In the genomic region with DNA sequence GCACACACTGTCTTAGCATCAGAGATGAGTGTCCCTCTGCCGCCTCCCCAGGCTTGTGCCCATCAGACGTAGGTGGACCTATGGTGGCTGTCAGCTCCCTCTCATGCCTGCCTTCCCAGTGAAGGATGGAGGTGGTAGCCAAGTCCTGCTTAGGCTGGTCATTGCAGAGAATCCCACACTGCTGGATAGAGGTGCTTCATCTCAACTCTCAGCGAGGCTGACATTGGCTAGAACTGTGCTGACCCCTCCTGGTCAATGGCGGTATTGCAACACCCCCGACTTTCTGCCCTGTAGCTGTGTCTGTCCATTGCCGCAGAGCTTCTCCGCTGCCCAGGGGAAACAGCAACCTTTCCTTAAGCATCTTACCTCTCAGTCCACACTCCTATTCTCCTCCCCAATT, we compare ENCODE assay signal across 8 mouse cellular contexts. TPM values are rescaled to one million over a fixed set of nuclear protein-coding genes. Genes with fewer than 3 reads are reported as not detected.
DNase-seq lines count a peak whose midpoint lies in the region; ATAC-seq and TF ChIP-seq lines count a peak whose summit lies in the region.

No protein-coding gene starts in this region.

- no peak overlapping the region for H3K4me2 ChIP-seq in heart, embryonic 11.5 days
- H3K4me2 ChIP-seq in limb, embryonic 12.5 days = no peak overlapping the region
- no peak overlapping the region for H3K4me2 ChIP-seq in midbrain, postnatal 0 days (ENCODE audit: low read depth, low read length, poor library complexity, severe bottlenecking)

- H3K9ac ChIP-seq in heart, embryonic 11.5 days (ENCODE audit: low read depth, low read length) = no peak overlapping the region
- no peak overlapping the region for H3K9ac ChIP-seq in limb, embryonic 12.5 days (replicated peaks)
- no peak overlapping the region for H3K9ac ChIP-seq in midbrain, postnatal 0 days (replicated peaks; ENCODE audit: low read length, poor library complexity, severe bottlenecking)

- no peaks in the 10 kb centered on the region for H3K4me1 ChIP-seq in heart, embryonic 11.5 days (ENCODE audit: control insufficient read depth, insufficient read depth, low read length)
- no peaks in the 10 kb centered on the region for H3K4me1 ChIP-seq in kidney, adult 2 months (ENCODE audit: control insufficient read depth, insufficient read depth, low read length)
- peaks cover 14% of the 10 kb centered on the region; the same call in 1 of the 2 replicates for H3K4me1 ChIP-seq in limb, embryonic 12.5 days (replicated peaks)
- no peaks in the 10 kb centered on the region; the same call in 1 of the 2 replicates for H3K4me1 ChIP-seq in midbrain, postnatal 0 days (ENCODE audit: insufficient read depth, low read length)
- no peaks in the 10 kb centered on the region for H3K4me1 ChIP-seq in spleen, adult 2 months (ENCODE audit: control insufficient read depth, insufficient read depth, insufficient read length)

- 10% methylated on average over 7 of the region's 7 CpGs for WGBS in heart, embryonic 11.5 days (ENCODE audit: insufficient replicate concordance)
- WGBS in kidney, adult 2 months = 15% methylated on average over 7 of the region's 7 CpGs
- 13% methylated on average over 7 of the region's 7 CpGs for WGBS in limb, embryonic 12.5 days
- WGBS in midbrain, postnatal 0 days = 8% methylated on average over 7 of the region's 7 CpGs
- WGBS in spleen, adult 2 months = 19% methylated on average over 7 of the region's 7 CpGs

- no peak overlapping the region for H3K4me3 ChIP-seq in heart, embryonic 11.5 days (ENCODE audit: low read depth, low read length)
- H3K4me3 ChIP-seq in kidney, adult 2 months (ENCODE audit: insufficient read depth, low read depth, low read length) = no peak overlapping the region
- H3K4me3 ChIP-seq in limb, embryonic 12.5 days (replicated peaks) = no peak overlapping the region
- no peak overlapping the region for H3K4me3 ChIP-seq in midbrain, postnatal 0 days (ENCODE audit: low read depth, low read length)
- H3K4me3 ChIP-seq in spleen, adult 2 months (ENCODE audit: extremely low read depth, insufficient read depth, insufficient read length) = no peak overlapping the region

- H3K36me3 ChIP-seq in heart, embryonic 11.5 days (ENCODE audit: control insufficient read depth, insufficient read depth, low read length) = no peaks in the 10 kb centered on the region
- no peaks in the 10 kb centered on the region for H3K36me3 ChIP-seq in kidney, adult 2 months (ENCODE audit: control insufficient read depth, insufficient read depth, low read length)
- no peaks in the 10 kb centered on the region for H3K36me3 ChIP-seq in limb, embryonic 12.5 days
- H3K36me3 ChIP-seq in midbrain, postnatal 0 days (ENCODE audit: insufficient read depth, low read length) = no peaks in the 10 kb centered on the region
- no peaks in the 10 kb centered on the region for H3K36me3 ChIP-seq in spleen, adult 2 months (ENCODE audit: control insufficient read depth, insufficient read depth, low read length)

- no peak for ATAC-seq in heart, embryonic 11.5 days (replicated peaks; ENCODE audit: insufficient number of reproducible peaks, low FRiP score, low TSS enrichment)
- peak; percentile 90 for ATAC-seq in granulocyte monocyte progenitor cell, adult 5-6 weeks (replicated peaks; ENCODE audit: poor library complexity, severe bottlenecking)
- peak; percentile 40; the same call in 1 of the 2 replicates for ATAC-seq in limb, embryonic 12.5 days (ENCODE audit: insufficient number of reproducible peaks, insufficient read depth, low FRiP score, low TSS enrichment, low read depth)
- ATAC-seq in midbrain, postnatal 0 days (ENCODE audit: low FRiP score) = peak; percentile 58; the same call in 1 of the 2 replicates

- no peak for TF ChIP-seq POLR2A in kidney, adult 2 months (IDR thresholded peaks at IDR 0.05; ENCODE audit: low read depth, low read length)
- no peak for TF ChIP-seq POLR2A in spleen, adult 2 months (IDR thresholded peaks at IDR 0.05; ENCODE audit: low read depth, low read length)

- TF ChIP-seq CTCF in kidney, adult 2 months (conservative IDR thresholded peaks at IDR 0.05; ENCODE audit: insufficient read depth, insufficient read length, low read depth, low read length) = peak; percentile 99; the same call in 1 of the 2 replicates
- TF ChIP-seq CTCF in midbrain, postnatal 0 days (IDR thresholded peaks at IDR 0.05) = peak; percentile 100
- TF ChIP-seq CTCF in spleen, adult 2 months (IDR thresholded peaks at IDR 0.05; ENCODE audit: extremely low read depth, insufficient read depth, insufficient read length, insufficient replicate concordance) = peak; percentile 97

- peaks cover 40% of the 10 kb centered on the region for H3K27me3 ChIP-seq in heart, embryonic 11.5 days (ENCODE audit: control insufficient read depth, insufficient read depth, low read length)
- no peaks in the 10 kb centered on the region for H3K27me3 ChIP-seq in kidney, adult 2 months (replicated peaks; ENCODE audit: control insufficient read depth, insufficient read depth, low read length)
- H3K27me3 ChIP-seq in limb, embryonic 12.5 days = peaks cover 55% of the 10 kb centered on the region
- no peaks in the 10 kb centered on the region for H3K27me3 ChIP-seq in midbrain, postnatal 0 days (ENCODE audit: insufficient read depth, low read length)
- no peaks in the 10 kb centered on the region for H3K27me3 ChIP-seq in spleen, adult 2 months (ENCODE audit: control insufficient read depth, insufficient read depth, low read length)

- H3K27ac ChIP-seq in heart, embryonic 11.5 days (ENCODE audit: low read depth, low read length) = no peak overlapping the region
- no peak overlapping the region for H3K27ac ChIP-seq in kidney, adult 2 months (ENCODE audit: insufficient read depth, low read depth, low read length)
- no peak overlapping the region for H3K27ac ChIP-seq in limb, embryonic 12.5 days
- H3K27ac ChIP-seq in midbrain, postnatal 0 days (ENCODE audit: low read depth, low read length) = no peak overlapping the region
- H3K27ac ChIP-seq in spleen, adult 2 months (ENCODE audit: insufficient read depth, low read length) = no peak overlapping the region

- peak; percentile 97 for DNase-seq in heart, adult 11 months
- peak; percentile 85 for DNase-seq in embryo, embryonic 11 days
- peak; percentile 91 for DNase-seq in kidney, adult 2 months
- DNase-seq in midbrain, postnatal 0 days (ENCODE audit: low spot score) = peak; percentile 89
- peak; percentile 35 to 82 for DNase-seq in spleen, adult 2 months (ENCODE audit: low read depth in 1 of 2, low spot score in 2 of 2)

- H3K9me3 ChIP-seq in heart, embryonic 11.5 days (replicated peaks; ENCODE audit: control insufficient read depth, low read length) = no peaks in the 10 kb centered on the region
- H3K9me3 ChIP-seq in limb, embryonic 12.5 days = no peaks in the 10 kb centered on the region
- no peaks in the 10 kb centered on the region for H3K9me3 ChIP-seq in midbrain, postnatal 0 days (ENCODE audit: low read length)

RNA-seq across cellular contexts. Expression of gene Pef1, which starts 15.1 kb away (rescaled TPM):
- 58.0 and 65.2 TPM in 2 replicates for polyA plus RNA-seq in heart, embryonic 11.5 days (2014; fragmentation: Nextera tagmentation; extraction: Ambion mirVana)
- 22.7 and 60.5 TPM in 2 replicates for total RNA-seq in granulocyte monocyte progenitor cell, adult 5-6 weeks (2014; fragmentation: Nextera tagmentation)
- total RNA-seq in granulocyte monocyte progenitor cell, adult 5-6 weeks (2017) = 10.4 and 12.4 TPM in 2 replicates
- polyA plus RNA-seq in kidney, adult 2 months (2012; rRNA removed) = 129 and 139 TPM in 2 replicates
- polyA plus RNA-seq in limb, embryonic 12.5 days (2016; fragmentation: Nextera tagmentation; extraction: Ambion mirVana) = 64.6 and 64.7 TPM in 2 replicates
- total RNA-seq in midbrain, postnatal 0 days (2014; rRNA removed) = 49.8 and 61.5 TPM in 2 replicates
- 59.5 and 67.3 TPM in 2 replicates for polyA plus RNA-seq in midbrain, postnatal 0 days (2015; fragmentation: Nextera tagmentation; extraction: Ambion mirVana)
- polyA plus RNA-seq in spleen, adult 2 months (2012; rRNA removed) = 47.1 and 52.5 TPM in 2 replicates

RNA-seq across cellular contexts. Expression of gene Col16a1, which starts 39.7 kb away (rescaled TPM):
- 15.4 and 15.9 TPM in 2 replicates for polyA plus RNA-seq in heart, embryonic 11.5 days (2014; fragmentation: Nextera tagmentation; extraction: Ambion mirVana)
- 0.21 TPM in 1 of 2 replicates, not detected in the other for total RNA-seq in granulocyte monocyte progenitor cell, adult 5-6 weeks (2014; fragmentation: Nextera tagmentation)
- total RNA-seq in granulocyte monocyte progenitor cell, adult 5-6 weeks (2017) = 0.52 and 1.9 TPM in 2 replicates
- 12.7 and 15.4 TPM in 2 replicates for polyA plus RNA-seq in kidney, adult 2 months (2012; rRNA removed)
- polyA plus RNA-seq in limb, embryonic 12.5 days (2016; fragmentation: Nextera tagmentation; extraction: Ambion mirVana) = 24.2 and 30.9 TPM in 2 replicates
- total RNA-seq in midbrain, postnatal 0 days (2014; rRNA removed) = 31.1 and 43.9 TPM in 2 replicates
- polyA plus RNA-seq in midbrain, postnatal 0 days (2015; fragmentation: Nextera tagmentation; extraction: Ambion mirVana) = 12.5 and 13.8 TPM in 2 replicates
- polyA plus RNA-seq in spleen, adult 2 months (2012; rRNA removed) = 9.0 and 10.3 TPM in 2 replicates

RNA-seq across cellular contexts. Expression of gene Hcrtr1, which starts 51.9 kb away (rescaled TPM):
- 0.07 and 0.20 TPM in 2 replicates for polyA plus RNA-seq in heart, embryonic 11.5 days (2014; fragmentation: Nextera tagmentation; extraction: Ambion mirVana)
- not detected in 2 replicates for total RNA-seq in granulocyte monocyte progenitor cell, adult 5-6 weeks (2014; fragmentation: Nextera tagmentation)
- total RNA-seq in granulocyte monocyte progenitor cell, adult 5-6 weeks (2017) = not detected in 2 replicates
- polyA plus RNA-seq in kidney, adult 2 months (2012; rRNA removed) = 0.54 and 0.56 TPM in 2 replicates
- polyA plus RNA-seq in limb, embryonic 12.5 days (2016; fragmentation: Nextera tagmentation; extraction: Ambion mirVana) = not detected in 2 replicates
- total RNA-seq in midbrain, postnatal 0 days (2014; rRNA removed) = 14.5 and 20.4 TPM in 2 replicates
- 13.9 and 16.7 TPM in 2 replicates for polyA plus RNA-seq in midbrain, postnatal 0 days (2015; fragmentation: Nextera tagmentation; extraction: Ambion mirVana)
- polyA plus RNA-seq in spleen, adult 2 months (2012; rRNA removed) = 0.48 and 0.67 TPM in 2 replicates
